ENCODE assay signal across 8 mouse cellular contexts in genomic region chr4:76370041-76370880, GRCm38 (mm10).
DNase-seq lines count a peak whose midpoint lies in the region; ATAC-seq lines count a peak whose summit lies in the region.

No protein-coding gene starts in this region.

- WGBS in embryonic facial prominence, embryonic 14.5 days, result 30% methylated on average over 4 of the region's 4 CpGs

- H3K4me1 ChIP-seq in embryonic facial prominence, embryonic 14.5 days (ENCODE audit: control insufficient read depth, insufficient read depth, low read length), result peaks cover 35% of the 10 kb centered on the region

- H3K4me3 ChIP-seq in embryonic facial prominence, embryonic 14.5 days (ENCODE audit: low read depth, low read length), result no peak overlapping the region

- no peak overlapping the region for H3K9ac ChIP-seq in embryonic facial prominence, embryonic 14.5 days (ENCODE audit: low read depth, low read length)

- H3K4me2 ChIP-seq in embryonic facial prominence, embryonic 14.5 days (ENCODE audit: low read depth, low read length), result peak overlapping the region; percentile 31

- H3K27ac ChIP-seq in embryonic facial prominence, embryonic 14.5 days (replicated peaks; ENCODE audit: low read depth, low read length), result no peak overlapping the region; the same call in 1 of the 2 replicates

- no peaks in the 10 kb centered on the region for H3K9me3 ChIP-seq in embryonic facial prominence, embryonic 14.5 days (ENCODE audit: control insufficient read depth, low read length)

- H3K36me3 ChIP-seq in embryonic facial prominence, embryonic 14.5 days (ENCODE audit: control insufficient read depth, insufficient read depth, low read length), result no peaks in the 10 kb centered on the region

- peak; percentile 27 for DNase-seq in left cerebral cortex, adult 11 months (ENCODE audit: low spot score)
- DNase-seq in left cerebral cortex, postnatal 10 days (ENCODE audit: extremely low spot score in 1 of 2, low spot score in 2 of 2), result no peak
- peak; percentile 84 for DNase-seq in embryonic facial prominence, embryonic 14.5 days (ENCODE audit: low spot score)
- DNase-seq in heart, postnatal 14 days, result peak; percentile 9 to 40
- peak; percentile 35 to 63 for DNase-seq in kidney, postnatal 4 days
- DNase-seq in lung, postnatal 10 days, result peak; percentile 52
- peak; percentile 48 for DNase-seq in urinary bladder, postnatal 14 days (ENCODE audit: low spot score)
- DNase-seq in T-cell, adult 2 months (ENCODE audit: low spot score), result no peak

- ATAC-seq in embryonic facial prominence, embryonic 14.5 days (ENCODE audit: low read depth), result peak; percentile 80

- no peaks in the 10 kb centered on the region for H3K27me3 ChIP-seq in embryonic facial prominence, embryonic 14.5 days (replicated peaks; ENCODE audit: control insufficient read depth, insufficient read depth, low read length)

- intact Hi-C loops in left cerebral cortex, postnatal 10 days (cut with DNase I), result no loop called here
- intact Hi-C loops in heart, postnatal 14 days (cut with DNase I), result no loop called here

Comparison
In these comparisons a context has a peak if more than half of its experiments do, and no peak if none do; other contexts are left out.
1. DNase-seq: peak in left cerebral cortex, adult 11 months (single experiment), embryonic facial prominence, embryonic 14.5 days (single experiment), heart, postnatal 14 days (2 of 2), kidney, postnatal 4 days (2 of 2), lung, postnatal 10 days (single experiment) and urinary bladder, postnatal 14 days (single experiment); none in left cerebral cortex, postnatal 10 days (0 of 2) and T-cell, adult 2 months (single experiment).